Mouse (Mus musculus): ENCODE measurements at regions not wholly inside any gene's neighbourhood (a gene's known extent, or its start where the extent isn't known, plus 50 kb on each side); places are given as distances from the start of the nearest gene placed in this dataset.

- no peaks in the 10 kb centered on the region for H3K9me3 ChIP-seq
- H3K27ac ChIP-seq (replicated peaks), result no peak overlapping the region
- no peak overlapping the region for H3K4me3 ChIP-seq
- DNase-seq (ENCODE audit: low spot score), result no peak
- H3K4me1 ChIP-seq, result 0 out of 2 replicates have a peak, but pooled peaks cover 3% of the 10 kb centered on the region
- H3K36me3 ChIP-seq (replicated peaks), result no peaks in the 10 kb centered on the region
- H3K27me3 ChIP-seq (replicated peaks; ENCODE audit: low read depth, poor library complexity, severe bottlenecking), result no peaks in the 10 kb centered on the region
- WGBS, result 65% methylated on average over 5 of the region's 5 CpGs
Measured at GRCm38 (mm10) chr5:4593638-4594381, 164.0 kb downstream of the Fzd1 start.

DNA sequence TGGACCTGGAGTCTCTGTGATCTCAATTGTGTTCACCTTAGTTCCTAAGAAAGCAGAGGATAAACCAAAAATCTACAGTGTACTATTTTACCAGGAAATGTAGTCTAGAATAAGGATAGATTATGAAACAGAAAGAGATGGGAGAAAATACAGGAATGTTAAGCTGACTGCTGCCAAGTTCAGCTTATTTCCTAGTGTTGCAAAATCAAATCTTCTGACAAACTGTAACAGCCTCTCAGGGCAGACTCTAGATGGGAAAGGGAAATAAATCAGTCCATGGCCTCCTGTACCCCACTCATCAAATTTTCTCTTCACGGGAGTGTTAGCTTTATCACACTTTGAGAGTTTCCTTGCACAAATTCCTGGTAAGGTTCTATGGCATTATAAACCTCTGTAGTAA, 166.1 kb downstream of the Fzd1 start:
- Histone ChIP-seq H3K9me3 (no peaks in the 10 kb centered on the region), H3K4me1 (0 out of 2 replicates have a peak, but pooled peaks cover 3% of the 10 kb centered on the region), H3K27me3 (replicated peaks; ENCODE audit: low read depth, poor library complexity, severe bottlenecking) (no peaks in the 10 kb centered on the region), H3K36me3 (replicated peaks) (no peaks in the 10 kb centered on the region), H3K27ac (replicated peaks) (no peak overlapping the region), H3K4me3 (no peak overlapping the region)
- DNase-seq (ENCODE audit: low spot score), result no peak
- 82% methylated on average over 1 of the region's 1 CpGs for WGBS

DNA sequence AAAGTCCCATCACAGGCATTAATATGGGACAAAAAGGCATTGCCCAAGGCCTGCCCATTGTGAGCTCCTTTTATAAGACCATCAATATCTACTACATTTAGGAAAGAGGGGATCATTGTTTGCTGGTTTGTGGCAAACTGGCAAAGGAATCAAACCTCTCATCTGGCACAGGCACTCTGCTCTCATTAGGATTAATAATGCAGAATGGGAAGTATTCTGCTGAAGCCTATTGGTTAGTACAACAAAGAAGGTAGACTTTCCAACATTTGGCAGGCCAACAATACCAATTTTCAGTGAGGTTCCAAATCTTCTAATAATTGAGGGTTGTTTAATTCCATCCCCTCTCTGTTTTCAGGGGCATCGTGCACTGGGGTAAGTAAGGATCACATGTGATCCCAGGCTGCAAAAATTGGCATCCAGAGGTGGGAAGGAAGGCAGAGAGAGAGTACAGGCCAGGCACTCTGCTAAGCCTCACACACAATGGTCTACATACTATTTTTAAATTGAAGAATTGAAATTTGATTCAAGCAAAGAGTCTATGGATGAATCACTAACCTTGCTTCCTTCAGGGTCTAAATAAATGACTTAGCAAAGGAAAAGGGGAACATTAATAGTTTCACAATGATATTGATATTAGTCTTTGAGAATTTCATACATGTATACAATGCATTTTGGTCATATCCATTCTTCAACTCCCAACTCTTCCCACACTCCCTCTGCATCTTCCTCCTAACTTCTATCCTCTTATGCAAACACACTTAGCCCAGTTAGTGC, 174.9 kb downstream of the Fzd1 start:
- H3K27ac ChIP-seq (replicated peaks), result no peak overlapping the region
- H3K36me3 ChIP-seq (replicated peaks), result no peaks in the 10 kb centered on the region
- no peaks in the 10 kb centered on the region for H3K9me3 ChIP-seq
- no peaks in the 10 kb centered on the region for H3K27me3 ChIP-seq (replicated peaks; ENCODE audit: low read depth, poor library complexity, severe bottlenecking)
- H3K4me1 ChIP-seq, result no peaks in the 10 kb centered on the region
- no peak for DNase-seq (ENCODE audit: low spot score)
- 93% methylated on average over 1 of the region's 1 CpGs for WGBS
- H3K4me3 ChIP-seq, result no peak overlapping the region

- Histone ChIP-seq H3K4me3 (no peak overlapping the region), H3K9me3 (no peaks in the 10 kb centered on the region), H3K27ac (replicated peaks) (no peak overlapping the region), H3K36me3 (replicated peaks) (no peaks in the 10 kb centered on the region), H3K27me3 (replicated peaks; ENCODE audit: low read depth, poor library complexity, severe bottlenecking) (no peaks in the 10 kb centered on the region), H3K4me1 (no peaks in the 10 kb centered on the region)
- no peak for DNase-seq (ENCODE audit: low spot score)
- 89% methylated on average over 8 of the region's 8 CpGs for WGBS
Measured at GRCm38 (mm10) chr5:4580185-4580839, 177.5 kb downstream of the Fzd1 start.

- Histone ChIP-seq H3K27me3 (replicated peaks; ENCODE audit: low read depth, poor library complexity, severe bottlenecking) (no peaks in the 10 kb centered on the region), H3K4me3 (no peak overlapping the region), H3K4me1 (no peaks in the 10 kb centered on the region), H3K9me3 (no peaks in the 10 kb centered on the region), H3K36me3 (replicated peaks) (no peaks in the 10 kb centered on the region), H3K27ac (replicated peaks) (no peak overlapping the region)
- no peak for DNase-seq (ENCODE audit: low spot score)
- 84% methylated on average over 3 of the region's 3 CpGs for WGBS
Measured at GRCm38 (mm10) chr5:4578856-4579255, 179.0 kb downstream of the Fzd1 start.

DNA sequence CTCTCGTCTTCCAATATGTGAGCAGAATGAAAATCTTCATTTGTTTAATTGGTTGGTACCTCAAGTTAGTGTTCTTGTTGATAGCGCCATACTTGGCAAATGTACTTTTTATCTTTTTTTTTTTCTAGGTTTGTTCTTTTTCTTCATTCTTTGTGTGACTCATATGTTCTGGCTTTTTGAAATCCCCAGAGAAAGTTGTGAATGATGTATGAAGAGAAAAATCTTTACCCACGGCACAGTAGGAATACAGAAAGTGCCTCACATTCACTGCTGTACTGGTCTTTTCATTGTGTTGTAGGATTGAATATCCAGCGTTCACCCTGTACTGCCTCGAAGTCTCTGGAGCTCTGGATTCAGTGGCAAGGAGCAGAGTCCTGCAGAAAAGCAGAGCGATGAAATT, 180.7 kb downstream of the Fzd1 start:
- Histone ChIP-seq H3K9me3 (no peaks in the 10 kb centered on the region), H3K4me1 (no peaks in the 10 kb centered on the region), H3K27ac (replicated peaks) (no peak overlapping the region), H3K27me3 (replicated peaks; ENCODE audit: low read depth, poor library complexity, severe bottlenecking) (no peaks in the 10 kb centered on the region), H3K4me3 (no peak overlapping the region), H3K36me3 (replicated peaks) (no peaks in the 10 kb centered on the region)
- 90% methylated on average over 6 of the region's 6 CpGs for WGBS
- no peak for DNase-seq (ENCODE audit: low spot score)

- DNase-seq (ENCODE audit: low spot score), result no peak
- H3K27ac ChIP-seq (replicated peaks), result no peak overlapping the region
- H3K36me3 ChIP-seq (replicated peaks), result no peaks in the 10 kb centered on the region
- no peaks in the 10 kb centered on the region for H3K27me3 ChIP-seq (replicated peaks; ENCODE audit: low read depth, poor library complexity, severe bottlenecking)
- H3K9me3 ChIP-seq, result no peaks in the 10 kb centered on the region
- H3K4me1 ChIP-seq, result 0 out of 2 replicates have a peak, but pooled peaks cover 5% of the 10 kb centered on the region
- 83% methylated on average over 6 of the region's 6 CpGs for WGBS
- H3K4me3 ChIP-seq, result no peak overlapping the region
Measured at GRCm38 (mm10) chr5:4563862-4564261, 194.0 kb downstream of the Fzd1 start.

GRCm38 (mm10) chr5:4561661-4562060, 196.2 kb downstream of the Fzd1 start:
- Histone ChIP-seq H3K4me3 (no peak overlapping the region), H3K27ac (replicated peaks) (no peak overlapping the region), H3K4me1 (0 out of 2 replicates have a peak, but pooled peaks cover 5% of the 10 kb centered on the region), H3K9me3 (no peaks in the 10 kb centered on the region), H3K36me3 (replicated peaks) (no peaks in the 10 kb centered on the region), H3K27me3 (replicated peaks; ENCODE audit: low read depth, poor library complexity, severe bottlenecking) (no peaks in the 10 kb centered on the region)
- DNase-seq (ENCODE audit: low spot score), result no peak
- WGBS, result 64% methylated on average over 8 of the region's 8 CpGs

DNA sequence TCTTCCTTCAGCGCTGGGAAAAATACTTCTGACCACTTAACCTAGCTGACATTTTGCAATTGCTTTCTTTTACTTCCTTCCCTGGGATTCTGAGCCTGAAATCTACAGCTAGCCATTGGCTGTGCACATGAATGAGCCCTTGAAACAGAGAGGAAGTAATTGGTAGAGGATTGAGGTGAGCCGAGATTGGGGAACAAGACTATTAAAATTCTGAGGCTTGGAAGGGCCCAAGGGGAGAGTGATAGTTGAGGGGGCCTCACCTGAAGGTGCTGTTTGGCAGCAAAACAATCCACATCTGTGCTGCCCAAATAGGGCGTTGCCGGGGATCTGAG, 196.7 kb downstream of the Fzd1 start:
- 0 out of 2 replicates have a peak, but pooled peaks cover 5% of the 10 kb centered on the region for H3K4me1 ChIP-seq
- H3K36me3 ChIP-seq (replicated peaks), result no peaks in the 10 kb centered on the region
- H3K4me3 ChIP-seq, result no peak overlapping the region
- H3K27ac ChIP-seq (replicated peaks), result no peak overlapping the region
- no peaks in the 10 kb centered on the region for H3K27me3 ChIP-seq (replicated peaks; ENCODE audit: low read depth, poor library complexity, severe bottlenecking)
- no peaks in the 10 kb centered on the region for H3K9me3 ChIP-seq
- no peak for DNase-seq (ENCODE audit: low spot score)
- WGBS, result 71% methylated on average over 4 of the region's 4 CpGs

GRCm38 (mm10) chr5:4560370-4561138, 197.3 kb downstream of the Fzd1 start:
- 80% methylated on average over 7 of the region's 7 CpGs for WGBS
- H3K4me1 ChIP-seq, result 0 out of 2 replicates have a peak, but pooled peaks cover 5% of the 10 kb centered on the region
- no peak overlapping the region for H3K27ac ChIP-seq (replicated peaks)
- H3K36me3 ChIP-seq (replicated peaks), result no peaks in the 10 kb centered on the region
- H3K4me3 ChIP-seq, result no peak overlapping the region
- DNase-seq (ENCODE audit: low spot score), result no peak
- H3K27me3 ChIP-seq (replicated peaks; ENCODE audit: low read depth, poor library complexity, severe bottlenecking), result no peaks in the 10 kb centered on the region
- no peaks in the 10 kb centered on the region for H3K9me3 ChIP-seq

DNA sequence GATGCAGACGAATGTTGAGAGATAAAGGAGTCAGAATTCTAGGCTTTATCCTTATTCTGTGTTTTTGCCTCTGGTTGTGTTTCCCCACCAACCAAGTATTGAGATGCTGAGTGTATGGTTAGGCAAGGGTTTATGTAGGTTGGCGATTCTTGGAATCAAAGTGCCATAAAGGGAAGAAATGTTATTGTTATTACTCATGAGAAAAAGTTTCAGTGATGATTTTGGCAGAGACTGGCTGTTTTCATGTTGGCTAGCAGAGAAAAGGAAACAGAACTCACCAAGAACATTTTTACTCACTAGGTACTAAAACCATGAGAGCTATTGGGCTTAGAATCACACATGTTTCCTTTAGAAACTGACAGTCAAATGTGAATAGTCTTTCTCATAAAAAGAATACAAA, 202.9 kb downstream of the Fzd1 start:
- Histone ChIP-seq H3K4me1 (no peaks in the 10 kb centered on the region), H3K27me3 (replicated peaks; ENCODE audit: low read depth, poor library complexity, severe bottlenecking) (no peaks in the 10 kb centered on the region), H3K4me3 (no peak overlapping the region), H3K9me3 (no peaks in the 10 kb centered on the region), H3K27ac (replicated peaks) (no peak overlapping the region), H3K36me3 (replicated peaks) (no peaks in the 10 kb centered on the region)
- WGBS, result 72% methylated on average over 2 of the region's 2 CpGs
- no peak for DNase-seq (ENCODE audit: low spot score)

DNA sequence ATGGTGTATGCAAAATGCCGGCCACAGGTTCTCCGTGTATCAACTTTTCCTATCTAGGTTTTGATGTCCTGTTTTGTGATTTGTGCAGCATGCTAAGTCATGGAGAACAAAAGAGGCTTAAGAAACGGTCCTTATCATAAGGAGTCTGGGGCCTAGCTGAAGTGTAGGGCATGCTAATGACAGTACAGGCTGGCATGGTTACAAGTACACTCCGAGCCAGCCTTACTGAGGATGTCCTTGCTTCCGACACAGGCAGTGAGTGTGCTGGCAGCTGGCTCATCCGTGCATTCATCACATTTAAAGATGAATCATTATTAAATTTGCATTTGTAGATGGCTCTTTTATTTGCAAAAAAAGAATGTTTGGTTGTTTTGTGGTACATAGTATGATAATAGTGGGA, 219.3 kb downstream of the Fzd1 start:
- Histone ChIP-seq H3K27ac (replicated peaks) (no peak overlapping the region), H3K27me3 (replicated peaks; ENCODE audit: low read depth, poor library complexity, severe bottlenecking) (no peaks in the 10 kb centered on the region), H3K36me3 (replicated peaks) (no peaks in the 10 kb centered on the region), H3K9me3 (no peaks in the 10 kb centered on the region), H3K4me1 (peaks cover 19% of the 10 kb centered on the region), H3K4me3 (no peak overlapping the region)
- 83% methylated on average over 6 of the region's 6 CpGs for WGBS
- no peak for DNase-seq (ENCODE audit: low spot score)

All from embryonic facial prominence, embryonic 10.5 days (tissue).